13 mouse cellular contexts compared by ENCODE assay signal in the genomic region with DNA sequence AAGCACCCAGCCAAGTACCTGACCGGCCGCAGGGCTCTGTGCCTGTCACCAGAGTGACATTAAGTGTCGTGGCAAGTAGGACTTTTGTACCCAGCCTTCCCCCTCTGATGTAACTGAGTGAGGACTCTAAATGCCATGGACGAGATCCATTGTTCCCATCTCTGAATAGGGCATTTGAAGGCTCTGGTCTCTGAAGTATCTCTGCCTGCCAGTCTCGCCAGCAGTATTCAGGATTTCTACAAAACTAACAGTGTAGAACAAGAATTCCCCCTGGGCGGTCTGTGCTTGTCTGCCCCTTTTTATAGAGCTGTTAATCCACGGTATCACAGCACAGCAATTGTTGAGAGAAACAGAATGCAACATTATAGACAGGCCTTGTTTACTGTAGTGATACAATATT.
A peak's percentile ranks its signal among the peaks of the same experiment; 100 is the strongest.
DNase-seq lines count a peak whose midpoint lies in the region; ATAC-seq and TF ChIP-seq lines count a peak whose summit lies in the region.
"Had no signal": no experiment of that assay in that cellular context is flagged by ENCODE, and none has a peak within 500 bp of the region (broad histone marks: within the 10 kb centered on the region; RNA-seq: fewer than 3 reads in every experiment).

No protein-coding gene starts in this region.

- ATAC-seq in forebrain, embryonic 11.5 days (replicated peaks; ENCODE audit: low FRiP score): peak; percentile 57
- peak; percentile 36; the same call in 1 of the 2 replicates for ATAC-seq in hindbrain, embryonic 13.5 days (ENCODE audit: low FRiP score)
- 0 out of 2 replicates have a peak, but pooled peaks have one; percentile 44 for ATAC-seq in midbrain, postnatal 0 days (ENCODE audit: low FRiP score)

- no peak overlapping the region for H3K4me3 ChIP-seq in left cerebral cortex, adult 2 months
- H3K4me3 ChIP-seq in forebrain, embryonic 11.5 days (ENCODE audit: low read depth, low read length): no peak overlapping the region
- H3K4me3 ChIP-seq in hindbrain, embryonic 13.5 days: no peak overlapping the region
- no peak overlapping the region for H3K4me3 ChIP-seq in midbrain, postnatal 0 days (ENCODE audit: low read depth, low read length)
- H3K4me3 ChIP-seq: erythroblast, embryonic 14.5 days; lung, embryonic 15.5 days; stomach, embryonic 15.5 days had no signal

- no peaks in the 10 kb centered on the region for H3K27me3 ChIP-seq in forebrain, embryonic 11.5 days (ENCODE audit: control insufficient read depth, insufficient read depth, low read length)
- H3K27me3 ChIP-seq in hindbrain, embryonic 13.5 days: no peaks in the 10 kb centered on the region
- no peaks in the 10 kb centered on the region for H3K27me3 ChIP-seq in midbrain, postnatal 0 days (ENCODE audit: insufficient read depth, low read length)
- H3K27me3 ChIP-seq: lung, embryonic 15.5 days; stomach, embryonic 15.5 days had no signal

- H3K9me3 ChIP-seq in forebrain, embryonic 11.5 days (ENCODE audit: control insufficient read depth, low read length): no peaks in the 10 kb centered on the region
- no peaks in the 10 kb centered on the region for H3K9me3 ChIP-seq in hindbrain, embryonic 13.5 days
- H3K9me3 ChIP-seq in midbrain, postnatal 0 days (ENCODE audit: low read length): no peaks in the 10 kb centered on the region
- H3K9me3 ChIP-seq: lung, embryonic 15.5 days; stomach, embryonic 15.5 days had no signal

- no peaks in the 10 kb centered on the region; the same call in 1 of the 2 replicates for H3K4me1 ChIP-seq in forebrain, embryonic 11.5 days (replicated peaks; ENCODE audit: control insufficient read depth, insufficient read depth, low read length)
- peaks cover 45% of the 10 kb centered on the region for H3K4me1 ChIP-seq in hindbrain, embryonic 13.5 days (replicated peaks)
- peaks cover 2% of the 10 kb centered on the region; the same call in 1 of the 2 replicates for H3K4me1 ChIP-seq in midbrain, postnatal 0 days (ENCODE audit: insufficient read depth, low read length)
- H3K4me1 ChIP-seq: stomach, embryonic 15.5 days had no signal

- H3K36me3 ChIP-seq in forebrain, embryonic 11.5 days (ENCODE audit: control insufficient read depth, insufficient read depth, low read length): no peaks in the 10 kb centered on the region
- H3K36me3 ChIP-seq in hindbrain, embryonic 13.5 days: no peaks in the 10 kb centered on the region
- H3K36me3 ChIP-seq in midbrain, postnatal 0 days (ENCODE audit: insufficient read depth, low read length): no peaks in the 10 kb centered on the region
- H3K36me3 ChIP-seq: lung, embryonic 15.5 days; stomach, embryonic 15.5 days had no signal

- H3K9ac ChIP-seq in forebrain, embryonic 11.5 days (ENCODE audit: low read length): no peak overlapping the region
- peak overlapping the region; percentile 35; the same call in 1 of the 2 replicates for H3K9ac ChIP-seq in hindbrain, embryonic 13.5 days
- H3K9ac ChIP-seq in midbrain, postnatal 0 days (replicated peaks; ENCODE audit: low read length, poor library complexity, severe bottlenecking): no peak overlapping the region
- H3K9ac ChIP-seq: lung, embryonic 15.5 days; stomach, embryonic 15.5 days had no signal

- 41% methylated on average over 7 of the region's 7 CpGs for WGBS in forebrain, embryonic 11.5 days
- WGBS in hindbrain, embryonic 13.5 days: 23% methylated on average over 7 of the region's 7 CpGs
- 16% methylated on average over 7 of the region's 7 CpGs for WGBS in midbrain, postnatal 0 days

- no peak for DNase-seq in left cerebral cortex, adult 2 months (ENCODE audit: extremely low spot score in 1 of 2, low spot score in 2 of 2)
- no peak for DNase-seq in left cerebral cortex, adult 8-10 months (ENCODE audit: low spot score in 2 of 2)
- DNase-seq in forebrain, embryonic 11.5 days (ENCODE audit: low spot score): no peak
- DNase-seq in midbrain, postnatal 0 days (ENCODE audit: low spot score): peak; percentile 57
- DNase-seq in spleen, adult 18-20 months: no peak
- DNase-seq in urinary bladder, postnatal 14 days (ENCODE audit: low spot score): no peak
- DNase-seq in left cerebral cortex, postnatal 36 days (ENCODE audit: low spot score in 2 of 2): no peak
- DNase-seq: cerebellum, adult 9-11 months; gastrocnemius, postnatal 36 days had no signal

- peak overlapping the region; percentile 7 for H3K27ac ChIP-seq in left cerebral cortex, adult 2 months
- H3K27ac ChIP-seq in forebrain, embryonic 11.5 days (ENCODE audit: low read depth, low read length): no peak overlapping the region
- H3K27ac ChIP-seq in hindbrain, embryonic 13.5 days: peak overlapping the region; percentile 61
- peak overlapping the region; percentile 26; the same call in 1 of the 2 replicates for H3K27ac ChIP-seq in midbrain, postnatal 0 days (ENCODE audit: low read depth, low read length)
- H3K27ac ChIP-seq: lung, embryonic 15.5 days; stomach, embryonic 15.5 days had no signal

- TF ChIP-seq CTCF in left cerebral cortex, adult 2 months (IDR thresholded peaks at IDR 0.05): no peak
- no peak for TF ChIP-seq CTCF in midbrain, postnatal 0 days (IDR thresholded peaks at IDR 0.05)

- intact Hi-C loops in left cerebral cortex, adult 2 months (cut with DNase I): no loop called here
- intact Hi-C loops in left cerebral cortex, postnatal 36 days (cut with DNase I): no loop called here

- H3K4me2 ChIP-seq in forebrain, embryonic 11.5 days (ENCODE audit: low read depth, low read length, severe bottlenecking): no peak overlapping the region
- no peak overlapping the region for H3K4me2 ChIP-seq in hindbrain, embryonic 13.5 days
- 0 out of 2 replicates have a peak overlapping the region, but pooled peaks have one; percentile 2 for H3K4me2 ChIP-seq in midbrain, postnatal 0 days (ENCODE audit: low read depth, low read length, poor library complexity, severe bottlenecking)
- H3K4me2 ChIP-seq: lung, embryonic 15.5 days; stomach, embryonic 15.5 days had no signal
